Mouse (Mus musculus) kidney, embryonic 15.5 days (tissue): ENCODE data around the gene Papss1. TPM values are rescaled to one million over a fixed set of nuclear protein-coding genes. Genes with fewer than 3 reads are reported as not detected.
A peak's percentile ranks its signal among the peaks of the same experiment; 100 is the strongest.

Experiments used
- ATAC-seq: fragments of 200-750 bp; cut with Nextera tagmentation; replicated peaks from 2 replicates; pipeline ENCODE4 v1.8.0; 2017; ENCODE audit warnings: moderate TSS enrichment; ENCODE audit not compliant: low FRiP score
- H3K27ac ChIP-seq: fragments of 300-500 bp; sonication (generic); 2 replicates; pipeline ENCODE4 v1.5.1; 2015; ENCODE audit warnings: mild to moderate bottlenecking, inconsistent platforms
- H3K27me3 ChIP-seq: fragments of 300-500 bp; sonication (generic); 2 replicates; pipeline ENCODE4 v1.6.1; 2015; ENCODE audit warnings: inconsistent platforms
- H3K36me3 ChIP-seq: fragments of 300-500 bp; sonication (generic); 2 replicates; pipeline ENCODE4 v1.6.1; 2015; ENCODE audit warnings: inconsistent platforms
- H3K4me1 ChIP-seq: fragments of 300-500 bp; sonication (generic); 2 replicates; pipeline ENCODE4 v1.6.1; 2015; ENCODE audit warnings: inconsistent platforms
- H3K4me2 ChIP-seq: fragments of 300-500 bp; sonication (generic); 2 replicates; pipeline ENCODE4 v1.6.1; 2015; ENCODE audit warnings: moderate library complexity, mild to moderate bottlenecking, inconsistent platforms
- H3K4me3 ChIP-seq: fragments of 300-500 bp; sonication (generic); replicated peaks from 2 replicates; pipeline ENCODE4 v1.5.1; 2015; ENCODE audit warnings: mild to moderate bottlenecking, inconsistent platforms
- H3K9ac ChIP-seq: fragments of 300-500 bp; sonication (generic); 2 replicates; pipeline ENCODE4 v1.6.1; 2015; ENCODE audit warnings: mild to moderate bottlenecking, inconsistent platforms
- H3K9me3 ChIP-seq: fragments of 300-500 bp; sonication (generic); replicated peaks from 2 replicates; pipeline ENCODE4 v1.6.1; 2016; ENCODE audit warnings: inconsistent platforms
- WGBS: fragments of 180-500 bp; shearing (Covaris S2); methylation state at CpG from one replicate; pipeline ENCODE4 v1.1.7; 2015; ENCODE audit warnings: mixed read lengths; 5-methylcytosine and 5-hydroxymethylcytosine counted together
- polyA plus RNA-seq: library from polyadenylated mRNA; unstranded; fragments of >200 nt; fragmentation: Nextera tagmentation; extraction: Ambion mirVana; gene quantifications from 2 replicates; pipeline ENCODE4 v1.2.1, GENCODE M21; 2015

Papss1 gene
- polyA plus RNA-seq, 1 experiment from 2014 or later = 103 TPM

GRCm38 (mm10) chr3:131593143-131593798 lies 28.7 kb downstream of the Papss1 start:
- no peak for ATAC-seq
- Histone ChIP-seq H3K27ac (no peak overlapping the region; the same call in 1 of the 2 replicates), H3K4me1 (no peaks in the 10 kb centered on the region), H3K4me2 (no peak overlapping the region), H3K4me3 (no peak overlapping the region), H3K36me3 (peaks cover 66% of the 10 kb centered on the region), H3K27me3 (no peaks in the 10 kb centered on the region), H3K9me3 (no peaks in the 10 kb centered on the region), H3K9ac (no peak overlapping the region)
- 63% methylated on average over 15 of the region's 15 CpGs for WGBS

- Histone ChIP-seq H3K36me3 (peaks cover 57% of the 10 kb centered on the region), H3K4me2 (no peak overlapping the region), H3K9ac (no peak overlapping the region), H3K27ac (no peak overlapping the region), H3K27me3 (no peaks in the 10 kb centered on the region), H3K9me3 (no peaks in the 10 kb centered on the region), H3K4me3 (no peak overlapping the region), H3K4me1 (no peaks in the 10 kb centered on the region)
- no peak for ATAC-seq
- WGBS = 96% methylated on average over 11 of the region's 11 CpGs
Observed at GRCm38 (mm10) chr3:131594361-131594760, 29.8 kb downstream of the Papss1 start.

GRCm38 (mm10) chr3:131595546-131596245 lies 31.1 kb downstream of the Papss1 start:
- no peaks in the 10 kb centered on the region for H3K9me3 ChIP-seq
- H3K9ac ChIP-seq = no peak overlapping the region
- no peaks in the 10 kb centered on the region for H3K27me3 ChIP-seq
- H3K4me3 ChIP-seq = no peak overlapping the region
- peaks cover 56% of the 10 kb centered on the region for H3K36me3 ChIP-seq
- H3K27ac ChIP-seq = no peak overlapping the region
- 86% methylated on average over 14 of the region's 14 CpGs for WGBS
- ATAC-seq = no peak
- H3K4me2 ChIP-seq = no peak overlapping the region
- no peaks in the 10 kb centered on the region for H3K4me1 ChIP-seq

- Histone ChIP-seq H3K27me3 (no peaks in the 10 kb centered on the region), H3K27ac (no peak overlapping the region), H3K9ac (no peak overlapping the region), H3K9me3 (no peaks in the 10 kb centered on the region), H3K4me2 (no peak overlapping the region), H3K4me1 (0 out of 2 replicates have a peak, but pooled peaks cover 2% of the 10 kb centered on the region), H3K4me3 (no peak overlapping the region), H3K36me3 (peaks cover 41% of the 10 kb centered on the region)
- WGBS = 91% methylated on average over 11 of the region's 11 CpGs
- no peak for ATAC-seq
Observed at GRCm38 (mm10) chr3:131600726-131601125, 36.2 kb downstream of the Papss1 start.

GRCm38 (mm10) chr3:131601366-131601765 lies 36.8 kb downstream of the Papss1 start:
- Histone ChIP-seq H3K36me3 (peaks cover 46% of the 10 kb centered on the region), H3K9me3 (no peaks in the 10 kb centered on the region), H3K4me1 (0 out of 2 replicates have a peak, but pooled peaks cover 2% of the 10 kb centered on the region), H3K4me2 (no peak overlapping the region), H3K9ac (no peak overlapping the region), H3K4me3 (no peak overlapping the region), H3K27me3 (no peaks in the 10 kb centered on the region), H3K27ac (no peak overlapping the region)
- WGBS = 82% methylated on average over 1 of the region's 1 CpGs
- no peak for ATAC-seq

GRCm38 (mm10) chr3:131602995-131603414 lies 38.4 kb downstream of the Papss1 start:
- Histone ChIP-seq H3K4me1 (0 out of 2 replicates have a peak, but pooled peaks cover 2% of the 10 kb centered on the region), H3K27ac (no peak overlapping the region), H3K27me3 (no peaks in the 10 kb centered on the region), H3K4me3 (no peak overlapping the region), H3K9me3 (no peaks in the 10 kb centered on the region), H3K4me2 (no peak overlapping the region), H3K36me3 (peaks cover 58% of the 10 kb centered on the region), H3K9ac (no peak overlapping the region)
- WGBS = 54% methylated on average over 4 of the region's 4 CpGs
- ATAC-seq = no peak; the same call in 1 of the 2 replicates

- Histone ChIP-seq H3K9me3 (no peaks in the 10 kb centered on the region), H3K4me1 (no peaks in the 10 kb centered on the region), H3K36me3 (peaks cover 73% of the 10 kb centered on the region), H3K9ac (no peak overlapping the region), H3K4me2 (no peak overlapping the region), H3K27ac (no peak overlapping the region), H3K4me3 (no peak overlapping the region), H3K27me3 (no peaks in the 10 kb centered on the region)
- WGBS = 91% methylated on average over 6 of the region's 6 CpGs
- no peak for ATAC-seq
Observed at GRCm38 (mm10) chr3:131608112-131608511, 43.5 kb downstream of the Papss1 start.

GRCm38 (mm10) chr3:131609651-131610050 lies 45.1 kb downstream of the Papss1 start:
- H3K4me2 ChIP-seq = no peak overlapping the region
- ATAC-seq = no peak
- H3K27me3 ChIP-seq = no peaks in the 10 kb centered on the region
- H3K4me1 ChIP-seq = no peaks in the 10 kb centered on the region
- H3K36me3 ChIP-seq = peaks cover 79% of the 10 kb centered on the region
- no peak overlapping the region for H3K9ac ChIP-seq
- no peak overlapping the region for H3K4me3 ChIP-seq
- 89% methylated on average over 4 of the region's 4 CpGs for WGBS
- H3K9me3 ChIP-seq = no peaks in the 10 kb centered on the region
- H3K27ac ChIP-seq = no peak overlapping the region

GRCm38 (mm10) chr3:131610595-131610994 lies 46.0 kb downstream of the Papss1 start:
- ATAC-seq = no peak
- WGBS = 86% methylated on average over 6 of the region's 6 CpGs

GRCm38 (mm10) chr3:131612847-131613246 lies 48.3 kb downstream of the Papss1 start:
- Histone ChIP-seq H3K27me3 (no peaks in the 10 kb centered on the region), H3K4me1 (no peaks in the 10 kb centered on the region), H3K9me3 (no peaks in the 10 kb centered on the region), H3K9ac (no peak overlapping the region), H3K4me3 (no peak overlapping the region), H3K27ac (no peak overlapping the region), H3K4me2 (no peak overlapping the region), H3K36me3 (peaks cover 68% of the 10 kb centered on the region)
- ATAC-seq = no peak
- 79% methylated on average over 5 of the region's 5 CpGs for WGBS

More at GRCm38 (mm10) chr3:131610595-131610994, 46.0 kb downstream of the Papss1 start:
- H3K36me3 ChIP-seq = peaks cover 83% of the 10 kb centered on the region
- no peak overlapping the region for H3K4me2 ChIP-seq
- H3K27me3 ChIP-seq = no peaks in the 10 kb centered on the region
- no peak overlapping the region for H3K9ac ChIP-seq
- H3K4me3 ChIP-seq = no peak overlapping the region
- no peaks in the 10 kb centered on the region for H3K4me1 ChIP-seq
- H3K9me3 ChIP-seq = no peaks in the 10 kb centered on the region
- H3K27ac ChIP-seq = no peak overlapping the region

GRCm38 (mm10) chr3:131614056-131614455 lies 49.5 kb downstream of the Papss1 start:
- Histone ChIP-seq H3K4me1 (peaks cover 4% of the 10 kb centered on the region; the same call in 1 of the 2 replicates), H3K9me3 (no peaks in the 10 kb centered on the region), H3K36me3 (peaks cover 68% of the 10 kb centered on the region), H3K27ac (no peak overlapping the region), H3K27me3 (no peaks in the 10 kb centered on the region), H3K4me2 (no peak overlapping the region), H3K4me3 (no peak overlapping the region), H3K9ac (no peak overlapping the region)
- 38% methylated on average over 8 of the region's 8 CpGs for WGBS
- no peak for ATAC-seq

- Histone ChIP-seq H3K27me3 (no peaks in the 10 kb centered on the region), H3K4me3 (no peak overlapping the region), H3K9ac (no peak overlapping the region), H3K27ac (peak overlapping the region; percentile 47; the same call in 1 of the 2 replicates), H3K36me3 (peaks cover 32% of the 10 kb centered on the region), H3K4me2 (no peak overlapping the region), H3K9me3 (no peaks in the 10 kb centered on the region), H3K4me1 (peaks cover 7% of the 10 kb centered on the region; the same call in 1 of the 2 replicates)
- peak; percentile 95 for ATAC-seq
- WGBS = 79% methylated on average over 18 of the region's 18 CpGs
Observed at GRCm38 (mm10) chr3:131618580-131619338, 54.2 kb downstream of the Papss1 start.
